Comparison of ENCODE assay signal across 13 mouse cellular contexts in the genomic region with DNA sequence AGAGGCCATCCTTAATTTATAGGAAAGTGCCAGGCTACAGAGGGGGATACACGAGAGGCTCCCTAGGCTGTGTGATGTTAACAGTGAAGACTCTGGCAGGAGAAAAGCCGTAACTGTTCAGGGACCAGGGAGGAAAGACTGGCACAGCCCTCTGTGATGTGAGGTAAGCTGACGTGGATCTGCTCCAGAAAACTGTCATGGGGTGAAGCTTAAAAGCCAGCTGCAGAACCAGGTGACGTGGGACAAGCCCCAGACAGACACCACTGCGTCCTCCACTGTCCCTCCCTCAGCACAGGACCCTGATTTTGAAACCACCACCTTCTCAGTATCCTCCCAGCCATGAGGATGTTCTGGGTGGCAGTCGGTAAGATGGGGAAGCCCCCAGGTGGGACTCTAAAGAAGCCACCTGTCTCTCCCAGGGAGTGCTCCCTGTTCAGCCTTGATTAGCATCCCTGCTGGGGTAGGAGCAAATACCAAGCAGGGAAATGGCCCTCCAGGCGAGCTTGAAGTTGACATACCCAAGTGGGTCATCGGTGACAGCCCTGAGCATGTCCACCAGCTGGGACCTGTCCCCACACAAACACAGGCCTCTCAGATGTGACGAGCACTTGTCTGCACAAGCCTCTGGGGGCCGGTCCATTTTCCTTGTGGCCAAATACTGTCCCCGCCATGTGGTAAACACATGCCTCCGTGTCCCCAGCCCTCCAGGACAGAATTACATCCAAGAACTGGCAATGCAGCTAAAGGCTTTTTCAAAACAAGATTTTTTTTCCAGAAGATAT.
DNase-seq lines count a peak whose midpoint lies in the region; ATAC-seq and TF ChIP-seq lines count a peak whose summit lies in the region.
"Had no signal": no experiment of that assay in that cellular context is flagged by ENCODE, and none has a peak within 500 bp of the region (broad histone marks: within the 10 kb centered on the region; RNA-seq: fewer than 3 reads in every experiment).

No protein-coding gene starts in this region.

- 51% methylated on average over 12 of the region's 12 CpGs for WGBS in lung, postnatal 0 days

- no peaks in the 10 kb centered on the region for H3K9me3 ChIP-seq in lung, postnatal 0 days (ENCODE audit: low read length)
- H3K9me3 ChIP-seq: forebrain, embryonic 12.5 days had no signal

- H3K9ac ChIP-seq in lung, postnatal 0 days (replicated peaks; ENCODE audit: low read depth), result no peak overlapping the region
- H3K9ac ChIP-seq: forebrain, embryonic 12.5 days had no signal

- no peak overlapping the region for H3K4me2 ChIP-seq in lung, postnatal 0 days (replicated peaks; ENCODE audit: low read depth, low read length)
- H3K4me2 ChIP-seq: forebrain, embryonic 12.5 days had no signal

- ATAC-seq in lung, postnatal 0 days, result peak; percentile 55
- ATAC-seq: midbrain, embryonic 16.5 days had no signal

- peak overlapping the region; percentile 66; the same call in 1 of the 2 replicates for H3K27ac ChIP-seq in lung, postnatal 0 days (ENCODE audit: low read length)
- H3K27ac ChIP-seq: forebrain, embryonic 12.5 days had no signal

- DNase-seq in adrenal gland, postnatal 14 days, result peak; percentile 50
- no peak for DNase-seq in adrenal gland, postnatal 36 days
- peak; percentile 44 for DNase-seq in urinary bladder, adult 2 months (ENCODE audit: low spot score)
- DNase-seq in urinary bladder, postnatal 10 days (ENCODE audit: low spot score), result no peak
- DNase-seq in lung, postnatal 0 days (ENCODE audit: low spot score), result peak; percentile 85
- no peak for DNase-seq in right cerebral cortex, adult 2 months (ENCODE audit: low spot score in 2 of 2)
- no peak for DNase-seq in layer of hippocampus, postnatal 14 days (ENCODE audit: low spot score in 2 of 2)
- no peak for DNase-seq in cerebellum, adult 9-10 months
- DNase-seq: cerebellum, adult 11-12 months; kidney, adult 11 months; right cerebral cortex, postnatal 4 days had no signal

- peak; percentile 65 for TF ChIP-seq EP300 in lung, postnatal 0 days (IDR thresholded peaks at IDR 0.05)

- H3K4me3 ChIP-seq in lung, postnatal 0 days (ENCODE audit: low read depth, low read length), result no peak overlapping the region
- H3K4me3 ChIP-seq: forebrain, embryonic 12.5 days had no signal

- no peak; the same call in 1 of the 2 replicates for TF ChIP-seq CTCF in lung, postnatal 0 days (IDR thresholded peaks at IDR 0.05)

- no peaks in the 10 kb centered on the region for H3K36me3 ChIP-seq in lung, postnatal 0 days (ENCODE audit: insufficient read depth, low read length)
- H3K36me3 ChIP-seq: forebrain, embryonic 12.5 days had no signal

- peaks cover 9% of the 10 kb centered on the region for H3K4me1 ChIP-seq in lung, postnatal 0 days (ENCODE audit: insufficient read depth, low read depth, low read length)

- no peaks in the 10 kb centered on the region for H3K27me3 ChIP-seq in lung, postnatal 0 days (replicated peaks; ENCODE audit: insufficient read depth, low read length)
- H3K27me3 ChIP-seq: forebrain, embryonic 12.5 days had no signal

Comparison
In these comparisons a context has a peak if more than half of its experiments do, and no peak if none do; other contexts are left out.
1. DNase-seq: peak in adrenal gland, postnatal 14 days (single experiment), urinary bladder, adult 2 months (single experiment) and lung, postnatal 0 days (single experiment); none in adrenal gland, postnatal 36 days (0 of 2), urinary bladder, postnatal 10 days (single experiment), right cerebral cortex, adult 2 months (0 of 2), layer of hippocampus, postnatal 14 days (0 of 2) and cerebellum, adult 9-10 months (single experiment).